Mouse (Mus musculus): ENCODE measurements around the gene Gm40193.

The Gm40193 gene

DNA sequence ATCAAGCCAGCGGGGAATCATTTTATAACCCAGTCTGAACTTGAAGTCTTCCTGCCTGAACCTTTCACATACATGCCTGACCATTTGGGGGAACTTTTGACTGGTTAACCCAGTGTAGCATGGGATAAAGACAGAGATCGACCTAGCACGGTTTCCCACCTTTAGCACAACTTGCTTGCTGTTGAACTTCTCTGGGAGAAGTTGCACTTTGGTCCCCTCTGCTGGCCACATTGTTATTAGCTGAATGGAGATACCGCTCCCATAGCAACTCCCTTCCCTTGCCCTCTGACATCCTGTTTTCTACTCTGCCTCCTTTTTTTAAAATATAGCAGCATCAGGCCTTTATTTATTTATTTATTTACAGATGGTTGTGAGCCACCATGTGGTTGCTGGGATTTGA is 26.4 kb downstream of the Gm40193 start:
- peak; percentile 84 for DNase-seq (ENCODE audit: low read depth)

DNA sequence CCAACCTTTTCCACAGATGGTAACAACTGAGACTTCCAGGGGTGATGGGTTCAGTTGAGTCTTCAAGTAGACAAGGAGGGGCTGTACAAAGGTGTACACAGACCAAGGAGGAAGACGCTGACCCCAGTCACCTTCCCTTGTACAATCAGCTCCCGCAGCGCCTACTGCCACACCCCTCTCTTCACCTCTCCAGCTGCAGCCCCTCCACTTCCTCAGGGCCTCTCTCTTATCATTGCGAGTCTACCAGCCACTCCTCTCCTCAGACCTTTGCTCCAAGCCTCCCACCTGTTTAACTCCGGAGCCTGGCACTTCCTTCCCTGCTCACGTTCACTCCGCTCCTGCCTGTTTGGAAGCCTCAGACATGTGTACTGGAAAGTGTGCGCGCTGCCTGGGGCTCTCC is 27.8 kb downstream of the Gm40193 start, which contains the start of gene Tm4sf5:
Tm4sf5 (plus strand) TSS at position 275 of the 400 bp plus-strand sequence.
- DNase-seq (ENCODE audit: low read depth): no peak

DNA sequence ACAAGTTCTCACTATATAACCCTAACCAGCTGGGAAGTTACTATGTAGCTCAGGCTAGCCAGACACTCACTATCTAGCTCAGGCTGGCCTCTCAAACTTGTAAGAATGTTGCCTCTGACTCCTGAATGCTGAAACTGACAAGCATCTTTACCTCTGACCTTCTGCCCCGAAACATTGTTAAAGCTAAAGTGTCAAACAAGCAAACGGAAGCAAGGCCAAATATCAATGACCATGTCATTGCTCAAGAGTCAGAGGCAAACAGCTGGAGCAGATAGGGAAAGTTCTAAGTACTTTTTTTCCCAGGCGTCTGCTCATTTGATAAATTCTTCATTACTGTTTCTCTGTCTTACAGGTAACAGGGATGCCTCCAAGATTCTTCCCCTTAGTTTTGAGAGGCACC is 30.7 kb downstream of the Gm40193 start:
- no peak for DNase-seq (ENCODE audit: low read depth)

DNA sequence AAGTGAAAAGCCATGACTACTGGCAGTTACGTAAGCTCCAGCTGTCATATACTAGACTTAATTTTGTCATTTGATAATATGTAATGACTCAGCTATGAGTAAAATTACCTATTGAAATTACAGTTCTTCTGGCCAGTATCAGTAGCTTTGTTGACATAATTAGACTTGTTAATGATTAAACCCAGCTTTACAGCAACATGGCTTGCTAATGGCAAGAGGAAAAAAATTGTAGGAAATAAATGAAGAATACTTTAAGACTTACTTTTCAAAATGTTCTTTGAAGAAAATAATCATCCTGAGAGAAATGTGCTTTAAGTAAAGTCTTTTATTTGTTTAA is 32.3 kb downstream of the Gm40193 start:
- DNase-seq (ENCODE audit: low read depth): no peak

DNA sequence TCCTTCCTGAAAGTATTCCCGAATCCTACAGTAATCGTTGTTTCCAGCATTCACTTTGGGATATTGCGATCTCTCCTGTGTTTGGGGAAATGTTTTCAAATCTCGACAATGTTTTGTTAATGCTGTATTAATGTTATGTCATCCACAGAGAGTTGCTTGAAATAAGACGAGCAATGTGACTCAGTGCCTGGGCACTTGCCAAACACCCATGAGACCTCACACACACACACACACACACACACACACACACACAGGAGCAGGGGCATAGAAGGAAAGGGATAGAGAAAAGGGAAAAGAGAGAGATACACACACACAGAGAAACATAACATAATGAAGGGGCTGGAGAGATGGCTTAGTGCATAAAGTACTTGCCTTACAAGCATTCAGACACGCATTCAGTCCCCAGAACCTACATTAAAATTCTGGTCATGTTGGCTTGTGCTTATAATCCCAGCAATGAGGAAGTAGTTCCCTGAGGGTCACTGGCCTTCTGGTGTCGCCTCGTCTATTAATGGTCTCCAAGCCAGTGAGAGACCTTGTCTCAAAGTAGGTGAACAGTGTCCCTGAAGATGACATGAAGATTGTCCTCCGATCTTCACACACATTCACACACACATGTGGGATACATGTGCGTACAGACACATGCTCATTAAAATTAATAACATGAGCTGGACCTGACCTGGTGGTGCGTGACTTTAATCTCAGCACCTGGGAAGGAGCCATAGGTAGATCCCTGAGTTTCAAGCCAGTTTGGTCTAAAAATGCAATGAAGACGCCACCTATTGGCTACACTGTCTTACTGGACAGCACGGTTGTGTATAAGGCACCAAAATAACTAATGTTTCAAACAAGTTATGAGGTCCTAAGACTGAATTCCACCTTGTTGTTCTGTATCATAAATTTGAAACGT is 32.9 kb downstream of the Gm40193 start:
- DNase-seq (ENCODE audit: low read depth): peak; percentile 75

DNA sequence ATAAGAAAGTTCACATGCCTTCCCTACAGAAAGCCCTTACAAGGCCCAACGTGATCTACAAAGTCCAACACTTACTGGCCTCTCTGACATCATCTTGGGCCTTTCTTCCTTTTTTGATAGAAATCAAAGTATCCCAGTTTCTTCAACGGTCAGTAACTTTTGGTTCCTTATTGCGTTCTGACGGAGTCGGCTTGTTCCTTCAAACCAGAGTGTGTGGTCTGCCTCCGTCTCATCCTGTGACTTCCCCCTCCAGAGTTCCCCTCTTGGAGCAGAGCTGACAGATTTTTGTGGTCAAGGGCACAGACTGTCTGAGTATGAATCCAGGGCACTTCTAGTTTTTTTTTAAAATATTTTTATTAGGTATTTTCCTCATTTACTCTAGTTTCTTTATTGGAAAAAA is 43.1 kb downstream of the Gm40193 start:
- no peak for DNase-seq (ENCODE audit: low read depth)

DNA sequence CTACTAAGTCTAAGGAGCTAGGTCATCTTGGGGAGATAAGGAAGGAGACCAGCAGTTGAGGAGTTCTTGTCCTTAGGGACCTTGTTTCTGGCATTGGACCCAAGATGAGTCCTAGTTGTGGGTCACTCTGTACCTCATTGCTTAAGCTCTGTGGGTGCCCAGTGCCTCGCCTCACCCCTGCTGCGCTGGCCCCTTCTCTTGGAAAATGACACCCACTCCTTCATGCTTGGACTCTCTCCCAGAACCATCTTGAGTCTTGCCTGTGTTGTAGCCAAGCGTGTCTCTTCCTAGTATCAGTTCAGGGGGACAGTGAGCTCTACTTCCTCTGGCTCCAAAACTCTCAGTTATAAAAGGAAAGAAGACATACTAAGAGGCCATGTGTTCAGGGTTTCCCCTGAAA is 43.6 kb downstream of the Gm40193 start:
- no peak for DNase-seq (ENCODE audit: low read depth)

DNA sequence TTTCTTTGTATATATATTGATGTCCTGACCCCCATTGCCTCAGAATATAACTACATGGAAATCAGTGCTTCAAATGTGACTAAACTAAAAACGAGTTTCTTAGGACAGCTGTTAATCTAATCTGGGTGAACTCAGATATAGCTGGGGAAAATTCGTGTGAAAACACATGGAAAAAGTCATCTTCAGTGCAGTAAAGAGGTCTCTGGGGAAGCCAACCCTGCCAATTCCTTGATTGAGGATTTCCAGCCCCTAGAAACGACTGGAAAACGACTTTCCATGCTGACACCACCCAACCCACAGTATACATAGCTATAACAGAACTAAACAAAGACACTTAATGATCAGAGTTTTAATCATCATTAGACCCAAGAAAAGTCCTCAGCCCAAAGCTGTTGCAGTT is 44.9 kb downstream of the Gm40193 start:
- no peak for DNase-seq (ENCODE audit: low read depth)

DNA sequence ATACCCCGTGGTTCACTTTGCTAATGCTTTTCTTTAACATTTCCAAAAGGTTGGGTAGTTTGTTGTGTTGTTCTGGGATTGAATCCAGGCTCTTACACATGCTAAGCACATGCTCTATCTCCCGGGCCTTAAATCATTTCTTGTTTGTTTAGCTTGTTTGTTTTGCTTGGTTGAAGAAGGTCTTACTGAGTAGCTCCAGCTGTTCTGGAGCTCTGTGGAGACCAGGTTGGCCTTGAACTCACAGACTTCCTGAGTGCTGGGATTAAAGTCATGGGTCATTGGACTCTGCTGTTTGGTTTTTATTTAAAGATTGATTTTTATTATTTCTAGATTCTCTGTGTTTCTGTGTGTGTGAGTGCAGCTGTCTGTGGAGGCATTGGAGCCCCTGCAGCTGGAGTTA is 47.2 kb downstream of the Gm40193 start:
- peak; percentile 63 for DNase-seq (ENCODE audit: low read depth)
